Mouse (Mus musculus): Measurements from ENCODE around the gene Lmtk2. TPM values are rescaled to one million over a fixed set of nuclear protein-coding genes. Genes with fewer than 3 reads are reported as not detected.

The Lmtk2 gene
- polyA plus RNA-seq, 1 experiment from 2014 or later, result 8.8 TPM

DNA sequence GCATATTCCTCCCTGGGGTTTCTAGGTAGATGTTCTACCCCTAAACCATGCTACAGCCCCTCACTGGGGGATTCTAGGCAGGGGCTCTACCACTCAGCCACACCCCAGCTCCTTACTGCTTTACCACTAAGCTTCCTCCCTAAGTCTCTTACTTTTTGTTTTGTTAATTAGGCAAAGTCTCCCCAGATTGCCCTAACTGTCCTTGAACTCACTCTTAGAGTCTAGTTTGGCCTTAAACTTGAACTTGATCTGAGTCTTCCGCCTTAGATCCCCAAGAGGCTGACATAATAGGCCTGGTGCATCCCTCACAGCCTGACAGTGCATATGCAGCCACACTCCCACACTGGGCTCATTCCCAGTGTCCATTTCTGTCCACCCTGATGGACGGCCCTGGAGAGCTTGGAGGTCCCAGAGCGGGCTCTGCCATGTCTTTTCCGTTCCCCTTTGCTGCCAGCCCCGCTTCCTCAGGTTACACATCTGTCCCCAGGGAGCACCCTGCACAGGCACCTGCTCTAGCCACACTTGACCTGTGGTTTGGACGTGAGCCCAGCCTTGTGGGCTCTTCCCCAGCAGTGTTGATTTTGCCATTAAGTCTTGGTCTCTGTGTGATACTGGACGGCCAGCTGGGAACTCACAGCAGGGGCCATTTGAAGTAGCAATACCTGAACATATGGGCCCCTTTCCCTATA is 83.6 kb downstream of the Lmtk2 start:
- Histone ChIP-seq H3K9me3 (no peaks in the 10 kb centered on the region), H3K4me3 (no peak overlapping the region), H3K36me3 (peaks cover 40% of the 10 kb centered on the region), H3K27ac (replicated peaks) (no peak overlapping the region), H3K4me1 (no peaks in the 10 kb centered on the region), H3K9ac (replicated peaks) (no peak overlapping the region), H3K4me2 (replicated peaks) (no peak overlapping the region), H3K27me3 (no peaks in the 10 kb centered on the region)
- no peak for ATAC-seq (ENCODE audit: low FRiP score, low read depth)
- WGBS, result 84% methylated on average over 7 of the region's 7 CpGs

DNA sequence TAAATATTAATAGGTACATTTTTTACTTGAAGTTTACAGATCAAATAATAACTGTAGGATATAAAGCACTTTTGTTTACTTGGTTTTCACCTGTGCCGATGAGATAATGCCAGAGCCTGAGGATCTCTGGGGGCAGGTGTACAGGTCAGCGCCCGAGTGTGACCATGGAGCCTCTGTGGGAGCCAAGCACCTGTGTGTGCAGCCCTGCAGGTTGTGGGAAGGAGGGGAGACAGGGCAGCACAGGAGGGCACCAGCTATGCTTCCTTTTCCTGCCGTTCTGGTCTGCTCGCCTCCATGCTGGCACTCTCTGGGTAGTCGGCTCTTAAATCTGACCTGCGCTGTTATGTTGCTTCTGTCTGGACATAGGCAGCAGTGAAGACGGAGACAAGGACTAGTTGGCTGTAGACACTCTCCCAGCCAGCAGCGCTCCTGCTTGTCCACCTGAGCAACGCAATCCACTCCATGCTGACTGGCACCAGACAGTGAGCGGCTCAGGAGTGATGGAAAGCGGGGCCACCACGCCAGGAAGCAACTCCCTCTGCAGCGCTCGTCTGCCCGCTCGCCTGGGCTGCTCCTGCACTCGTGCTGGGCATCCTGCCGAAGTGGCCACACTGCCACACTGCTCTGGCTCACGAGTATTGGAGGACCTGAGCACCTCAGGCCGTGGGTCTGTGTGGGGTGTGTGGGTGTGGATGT is 84.3 kb downstream of the Lmtk2 start:
- WGBS, result 95% methylated on average over 21 of the region's 21 CpGs
- H3K4me3 ChIP-seq, result no peak overlapping the region
- H3K9ac ChIP-seq (replicated peaks), result no peak overlapping the region
- no peaks in the 10 kb centered on the region for H3K27me3 ChIP-seq
- H3K36me3 ChIP-seq, result peaks cover 40% of the 10 kb centered on the region
- no peak for ATAC-seq (ENCODE audit: low FRiP score, low read depth)
- H3K4me2 ChIP-seq (replicated peaks), result no peak overlapping the region
- H3K27ac ChIP-seq (replicated peaks), result no peak overlapping the region
- H3K4me1 ChIP-seq, result no peaks in the 10 kb centered on the region
- H3K9me3 ChIP-seq, result no peaks in the 10 kb centered on the region

GRCm38 (mm10) chr5:144188422-144188821 is 88.2 kb downstream of the Lmtk2 start:
- no peak overlapping the region for H3K4me3 ChIP-seq
- no peak for ATAC-seq (ENCODE audit: low FRiP score, low read depth)
- no peaks in the 10 kb centered on the region for H3K9me3 ChIP-seq
- no peak overlapping the region for H3K9ac ChIP-seq (replicated peaks)
- 86% methylated on average over 6 of the region's 6 CpGs for WGBS
- H3K4me1 ChIP-seq, result peaks cover 16% of the 10 kb centered on the region
- no peak overlapping the region for H3K4me2 ChIP-seq (replicated peaks)
- no peak overlapping the region for H3K27ac ChIP-seq (replicated peaks)
- H3K27me3 ChIP-seq, result peaks cover 5% of the 10 kb centered on the region; the same call in 1 of the 2 replicates
- H3K36me3 ChIP-seq, result peaks cover 21% of the 10 kb centered on the region

DNA sequence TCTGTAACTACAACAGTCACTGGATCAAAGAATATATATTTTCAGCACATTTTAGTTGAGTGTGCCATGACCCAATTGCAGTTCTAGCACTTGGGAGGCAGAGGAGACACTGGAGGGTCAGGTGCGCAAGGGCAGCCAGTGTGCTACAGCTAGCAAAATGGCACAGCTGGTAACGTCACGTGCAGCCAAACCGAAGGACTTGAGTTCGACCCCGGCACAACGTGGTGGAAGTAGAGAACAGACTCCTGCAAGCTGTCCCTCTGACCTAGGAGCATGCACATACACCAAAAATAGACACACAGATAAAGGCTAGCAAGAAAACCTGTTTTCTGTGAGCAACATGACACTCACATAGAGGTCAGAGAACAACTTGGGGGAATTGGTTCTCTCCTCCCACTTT is 89.1 kb downstream of the Lmtk2 start:
- Histone ChIP-seq H3K27me3 (peaks cover 5% of the 10 kb centered on the region; the same call in 1 of the 2 replicates), H3K9me3 (no peaks in the 10 kb centered on the region), H3K4me1 (peaks cover 16% of the 10 kb centered on the region), H3K9ac (replicated peaks) (no peak overlapping the region), H3K4me3 (no peak overlapping the region), H3K36me3 (peaks cover 19% of the 10 kb centered on the region), H3K27ac (replicated peaks) (no peak overlapping the region), H3K4me2 (replicated peaks) (no peak overlapping the region)
- ATAC-seq (ENCODE audit: low FRiP score, low read depth), result no peak
- WGBS, result 77% methylated on average over 7 of the region's 7 CpGs

- no peaks in the 10 kb centered on the region for H3K9me3 ChIP-seq
- 6% methylated on average over 24 of the region's 26 CpGs for WGBS
- peak within 1 kb of the TSS; percentile 53 for H3K4me2 ChIP-seq (replicated peaks)
- H3K27me3 ChIP-seq, result peaks cover 5% of the 10 kb centered on the region; the same call in 1 of the 2 replicates
- H3K4me3 ChIP-seq, result peak within 1 kb of the TSS; percentile 18; the same call in 1 of the 2 replicates
- no peak within 1 kb of the TSS for H3K27ac ChIP-seq (replicated peaks)
- peaks cover 11% of the 10 kb centered on the region for H3K36me3 ChIP-seq
- H3K4me1 ChIP-seq, result peaks cover 16% of the 10 kb centered on the region
- peak; percentile 53; the same call in 1 of the 2 replicates for ATAC-seq (ENCODE audit: low FRiP score, low read depth)
- peak within 1 kb of the TSS; percentile 34; the same call in 1 of the 2 replicates for H3K9ac ChIP-seq (replicated peaks)
Measured at GRCm38 (mm10) chr5:144189950-144190583, 89.8 kb downstream of the Lmtk2 start, which contains the start of gene Bhlha15. Gene Bhlha15, plus strand, starts transcription at chr5:144190286.

DNA sequence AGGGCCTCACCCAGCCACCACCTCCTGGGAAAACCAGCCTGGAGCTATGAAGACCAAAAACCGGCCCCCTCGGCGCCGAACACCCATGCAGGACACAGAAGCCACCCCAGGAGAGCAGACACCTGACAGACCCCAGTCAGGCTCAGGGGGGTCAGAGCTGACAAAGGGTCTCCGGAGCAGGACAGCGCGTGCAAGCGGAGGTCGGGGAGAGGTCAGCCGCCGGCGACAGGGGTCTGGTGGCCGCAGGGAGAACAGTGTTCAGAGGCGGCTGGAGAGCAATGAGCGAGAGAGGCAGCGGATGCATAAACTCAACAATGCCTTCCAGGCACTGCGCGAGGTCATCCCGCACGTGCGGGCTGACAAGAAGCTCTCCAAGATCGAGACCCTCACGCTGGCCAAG is 90.8 kb downstream of the Lmtk2 start:
- ATAC-seq (ENCODE audit: low FRiP score, low read depth), result no peak
- Histone ChIP-seq H3K9ac (replicated peaks) (no peak overlapping the region), H3K9me3 (no peaks in the 10 kb centered on the region), H3K4me3 (no peak overlapping the region), H3K27ac (replicated peaks) (no peak overlapping the region), H3K4me2 (replicated peaks) (no peak overlapping the region), H3K36me3 (peaks cover 2% of the 10 kb centered on the region), H3K4me1 (peaks cover 16% of the 10 kb centered on the region), H3K27me3 (peaks cover 5% of the 10 kb centered on the region; the same call in 1 of the 2 replicates)
- WGBS, result 52% methylated on average over 23 of the region's 23 CpGs

GRCm38 (mm10) chr5:144192673-144193072 is 92.4 kb downstream of the Lmtk2 start:
- no peaks in the 10 kb centered on the region; the same call in 1 of the 2 replicates for H3K36me3 ChIP-seq
- no peak overlapping the region for H3K4me2 ChIP-seq (replicated peaks)
- H3K9ac ChIP-seq (replicated peaks), result no peak overlapping the region
- H3K9me3 ChIP-seq, result no peaks in the 10 kb centered on the region
- peaks cover 5% of the 10 kb centered on the region; the same call in 1 of the 2 replicates for H3K27me3 ChIP-seq
- H3K4me1 ChIP-seq, result peaks cover 16% of the 10 kb centered on the region
- H3K27ac ChIP-seq (replicated peaks), result no peak overlapping the region
- WGBS, result 87% methylated on average over 6 of the region's 6 CpGs
- no peak for ATAC-seq (ENCODE audit: low FRiP score, low read depth)
- H3K4me3 ChIP-seq, result no peak overlapping the region

DNA sequence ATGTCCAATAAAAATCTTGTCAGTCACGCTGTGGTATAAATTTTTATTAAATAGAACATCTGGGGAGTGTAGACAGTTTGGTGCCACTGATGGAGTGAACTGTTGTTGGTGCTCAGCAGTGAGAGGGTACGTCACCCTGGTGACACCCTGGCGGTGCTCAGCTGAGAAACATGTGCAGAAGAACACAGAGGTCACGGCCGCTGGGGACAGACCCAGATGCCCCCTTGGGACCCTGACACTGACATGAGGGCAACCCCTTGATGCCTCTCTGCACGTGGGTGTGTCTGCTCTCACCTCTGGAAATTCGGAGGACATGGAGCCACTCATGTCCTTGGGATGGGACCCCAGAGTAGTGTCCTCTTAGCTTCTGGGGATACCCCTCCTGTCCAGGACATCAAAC is 94.2 kb downstream of the Lmtk2 start:
- no peak for ATAC-seq (ENCODE audit: low FRiP score, low read depth)
- Histone ChIP-seq H3K4me2 (replicated peaks) (no peak overlapping the region), H3K27ac (replicated peaks) (no peak overlapping the region), H3K27me3 (peaks cover 5% of the 10 kb centered on the region; the same call in 1 of the 2 replicates), H3K4me1 (peaks cover 16% of the 10 kb centered on the region), H3K9ac (replicated peaks) (no peak overlapping the region), H3K9me3 (no peaks in the 10 kb centered on the region), H3K4me3 (no peak overlapping the region), H3K36me3 (peaks cover 9% of the 10 kb centered on the region; the same call in 1 of the 2 replicates)
- 87% methylated on average over 7 of the region's 7 CpGs for WGBS

DNA sequence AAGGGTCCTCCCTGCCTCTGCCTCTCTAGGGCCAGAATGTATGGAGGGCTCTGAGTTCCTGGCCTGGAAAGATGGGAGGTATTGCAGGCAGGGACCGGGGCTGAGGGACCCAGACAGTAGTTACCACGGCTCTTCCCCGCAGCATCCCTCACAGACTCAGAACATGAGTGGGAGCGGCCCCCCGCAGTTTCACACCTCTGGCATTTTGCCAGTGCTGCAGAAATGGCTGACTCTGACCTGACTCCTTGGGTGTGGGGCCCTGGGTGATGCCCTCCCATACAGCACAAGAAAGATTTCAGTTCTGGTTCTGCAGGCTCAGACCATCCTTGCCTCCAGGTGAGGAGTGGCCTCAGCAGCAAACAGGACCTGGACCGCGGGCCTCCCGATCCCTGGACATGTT is 95.3 kb downstream of the Lmtk2 start:
- Histone ChIP-seq H3K27me3 (peaks cover 5% of the 10 kb centered on the region; the same call in 1 of the 2 replicates), H3K4me2 (replicated peaks) (no peak overlapping the region), H3K4me3 (no peak overlapping the region), H3K36me3 (peaks cover 19% of the 10 kb centered on the region), H3K9me3 (no peaks in the 10 kb centered on the region), H3K27ac (replicated peaks) (no peak overlapping the region), H3K4me1 (peaks cover 6% of the 10 kb centered on the region; the same call in 1 of the 2 replicates), H3K9ac (replicated peaks) (no peak overlapping the region)
- WGBS, result 91% methylated on average over 8 of the region's 8 CpGs
- no peak for ATAC-seq (ENCODE audit: low FRiP score, low read depth)

- Histone ChIP-seq H3K9ac (replicated peaks) (no peak overlapping the region), H3K36me3 (peaks cover 65% of the 10 kb centered on the region), H3K4me3 (no peak overlapping the region), H3K4me2 (replicated peaks) (no peak overlapping the region), H3K27me3 (no peaks in the 10 kb centered on the region), H3K9me3 (no peaks in the 10 kb centered on the region), H3K4me1 (no peaks in the 10 kb centered on the region; the same call in 1 of the 2 replicates), H3K27ac (replicated peaks) (no peak overlapping the region)
- WGBS, result 90% methylated on average over 11 of the region's 11 CpGs
- no peak for ATAC-seq (ENCODE audit: low FRiP score, low read depth)
Measured at GRCm38 (mm10) chr5:144200616-144201015, 100.4 kb downstream of the Lmtk2 start.

DNA sequence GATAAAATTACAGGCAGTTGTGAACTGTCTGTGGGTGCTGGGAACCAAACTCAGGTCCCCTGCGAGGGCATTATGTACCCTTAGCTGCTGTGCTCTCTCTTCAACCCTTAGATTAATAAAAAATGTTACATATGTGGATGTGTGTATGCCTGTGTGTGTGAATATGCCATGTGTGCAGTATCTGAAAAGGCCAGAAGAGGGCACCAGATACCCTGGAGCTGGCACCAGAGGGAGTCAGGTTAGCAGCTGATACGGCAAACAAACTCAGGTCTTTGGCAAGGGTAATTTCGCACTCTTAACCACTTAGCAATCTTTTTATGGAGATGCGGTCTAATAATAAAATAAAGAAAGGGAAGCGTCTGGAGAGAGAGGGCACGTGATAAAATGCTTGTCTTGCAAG is 102.2 kb downstream of the Lmtk2 start:
- Histone ChIP-seq H3K36me3 (peaks cover 82% of the 10 kb centered on the region), H3K9me3 (no peaks in the 10 kb centered on the region), H3K4me1 (no peaks in the 10 kb centered on the region), H3K4me2 (replicated peaks) (no peak overlapping the region), H3K9ac (replicated peaks) (no peak overlapping the region), H3K27me3 (no peaks in the 10 kb centered on the region), H3K4me3 (no peak overlapping the region), H3K27ac (replicated peaks) (no peak overlapping the region)
- WGBS, result 93% methylated on average over 6 of the region's 6 CpGs
- ATAC-seq (ENCODE audit: low FRiP score, low read depth), result no peak

All from midbrain, embryonic 12.5 days (tissue).